Mouse (Mus musculus): ENCODE results near the gene Hs2st1. TPM values are rescaled to one million over a fixed set of nuclear protein-coding genes. Genes with fewer than 3 reads are reported as not detected.
"Not testable (repeated sequence)": the region's sequence is repeated elsewhere in the genome, so short reads cannot be mapped to it uniquely, and the experiment has no call there.

Gene Hs2st1
- 10 to 100 TPM; 49.4 to 52.5 TPM for total RNA-seq (2021)

DNA sequence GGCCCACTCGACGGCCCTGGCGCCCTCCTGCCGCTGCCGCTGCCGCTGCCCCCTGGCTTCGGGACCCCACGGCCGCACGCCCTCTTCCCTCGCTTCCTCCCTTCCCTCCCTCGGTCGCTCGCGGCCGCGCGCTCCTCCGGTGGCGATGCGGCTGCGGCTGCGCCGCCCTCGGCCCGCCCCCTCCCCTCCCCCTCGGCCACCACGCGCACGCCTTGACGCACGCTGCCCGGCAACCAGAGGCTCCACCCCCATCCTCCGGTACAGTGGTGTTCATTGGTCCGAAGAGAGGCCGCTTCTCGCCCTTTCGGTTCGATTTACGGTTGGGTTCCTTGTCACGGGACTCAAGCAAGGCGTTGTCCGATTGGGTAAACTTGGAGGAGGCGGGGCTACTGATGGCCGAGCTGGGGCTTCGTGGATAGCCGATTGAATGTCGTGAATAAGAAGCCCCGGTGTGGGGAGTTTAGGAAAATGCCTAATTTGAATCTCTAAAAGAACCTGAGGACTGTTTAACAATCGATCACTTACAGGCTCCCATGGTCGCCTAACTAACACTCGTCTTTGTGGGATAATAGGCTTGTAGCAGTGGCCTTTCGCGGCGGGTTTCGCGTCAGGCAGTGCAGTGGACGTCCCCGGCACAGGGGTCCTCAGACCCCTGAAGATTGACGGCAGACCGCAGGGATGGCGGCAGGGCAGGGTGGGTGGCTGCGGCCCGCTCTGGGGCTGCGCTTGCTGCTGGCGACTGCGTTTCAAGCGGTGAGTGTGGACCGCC, at the start of gene Hs2st1, which contains the start of gene Selenof:
Hs2st1 (minus strand) TSS at position 135 of the 769 bp plus-strand sequence.
Selenof (plus strand) TSS at position 258 of the 769 bp plus-strand sequence.
- DNase-seq (ENCODE audit: low spot score in 2 of 2): peak; percentile 97 to 100
- intact Hi-C loops (cut with DNase I): loop anchor here (2.0 kb wide), 1 partner anchor 47 kb away; no protein-coding TSS in a partner anchor

- no peak for DNase-seq (ENCODE audit: low spot score in 2 of 2)
- intact Hi-C loops (cut with DNase I): loop anchor here (1.0 to 5.0 kb wide), 4 partner anchors 47 to 164 kb away; partner anchors contain the start of genes Hs2st1, Selenof and Sh3glb1
These were observed 47.7 kb upstream of the Hs2st1 start for GRCm38 (mm10) chr3:144617633-144618180.

- intact Hi-C loops (cut with DNase I): loop anchor here (1.0 to 5.0 kb wide), 4 partner anchors 46 to 164 kb away; partner anchors contain the start of genes Hs2st1, Selenof and Sh3glb1
- DNase-seq (ENCODE audit: low spot score in 2 of 2): peak; percentile 84 to 92
These were observed 46.9 kb upstream of the Hs2st1 start for GRCm38 (mm10) chr3:144616654-144617425.

DNA sequence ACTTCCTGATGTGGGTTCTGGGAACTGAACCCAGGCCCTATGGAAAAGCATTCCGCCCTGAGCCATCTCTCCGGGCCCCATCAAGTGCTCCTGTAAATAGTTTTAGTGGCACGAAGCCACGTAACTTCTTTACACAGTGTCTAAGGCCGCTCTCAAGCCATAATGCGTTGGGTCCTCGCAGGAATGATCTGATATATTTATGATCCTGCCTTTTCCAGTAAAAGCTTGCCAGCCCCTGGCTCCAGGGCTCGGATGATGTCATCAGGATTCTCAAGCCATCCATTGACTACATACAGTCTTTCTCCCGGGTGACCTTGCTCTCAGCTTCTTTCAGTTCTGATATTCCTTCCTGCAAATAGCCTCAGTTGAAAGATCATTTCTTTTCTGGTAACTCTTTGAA, 45.5 kb upstream of the Hs2st1 start:
- intact Hi-C loops (cut with DNase I): loop anchor here (5.0 kb wide), 1 partner anchor 107 kb away; the partner anchor contains the start of gene Sh3glb1

DNA sequence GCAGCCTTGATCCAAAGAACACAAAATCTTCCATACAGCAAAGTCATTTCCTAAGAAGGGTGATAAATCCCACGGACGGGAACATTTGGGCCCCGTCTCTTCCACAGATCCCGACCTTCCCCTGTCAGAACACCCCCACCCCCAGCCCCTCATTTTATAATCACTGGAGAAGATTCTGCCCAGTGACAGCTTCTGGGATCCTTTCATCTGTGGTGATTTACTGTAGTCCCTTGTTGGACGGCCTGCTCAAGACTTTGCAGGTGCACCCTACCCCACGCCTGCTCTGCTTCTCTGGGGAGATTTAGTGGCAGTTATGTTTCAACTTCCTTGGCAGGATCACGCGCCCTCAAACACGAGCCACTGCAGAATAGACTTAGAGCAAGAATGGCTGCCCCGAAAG, 44.7 kb upstream of the Hs2st1 start:
- DNase-seq (ENCODE audit: low spot score in 2 of 2): no peak
- intact Hi-C loops (cut with DNase I): loop anchor here (5.0 kb wide), 1 partner anchor 108 kb away; the partner anchor contains the start of gene Sh3glb1

More for the DNA sequence above, 45.5 kb upstream of the Hs2st1 start:
- no peak for DNase-seq (ENCODE audit: low spot score in 2 of 2)

- intact Hi-C loops (cut with DNase I): no loop called here
- no peak for DNase-seq (ENCODE audit: low spot score in 2 of 2)
These were observed 44.3 kb upstream of the Hs2st1 start for GRCm38 (mm10) chr3:144614277-144614676.

GRCm38 (mm10) chr3:144612382-144612781, 42.4 kb upstream of the Hs2st1 start:
- intact Hi-C loops (cut with DNase I): no loop called here
- no peak for DNase-seq (ENCODE audit: low spot score in 2 of 2)

GRCm38 (mm10) chr3:144611626-144612271, 41.8 kb upstream of the Hs2st1 start:
- no peak for DNase-seq (ENCODE audit: low spot score in 2 of 2)
- intact Hi-C loops (cut with DNase I): no loop called here

- intact Hi-C loops (cut with DNase I): no loop called here
- no peak for DNase-seq (ENCODE audit: low spot score in 2 of 2)
These were observed 40.8 kb upstream of the Hs2st1 start for GRCm38 (mm10) chr3:144610759-144611158.

GRCm38 (mm10) chr3:144608090-144608489, 38.1 kb upstream of the Hs2st1 start:
- intact Hi-C loops (cut with DNase I): no loop called here
- no peak for DNase-seq (ENCODE audit: low spot score in 2 of 2)

DNA sequence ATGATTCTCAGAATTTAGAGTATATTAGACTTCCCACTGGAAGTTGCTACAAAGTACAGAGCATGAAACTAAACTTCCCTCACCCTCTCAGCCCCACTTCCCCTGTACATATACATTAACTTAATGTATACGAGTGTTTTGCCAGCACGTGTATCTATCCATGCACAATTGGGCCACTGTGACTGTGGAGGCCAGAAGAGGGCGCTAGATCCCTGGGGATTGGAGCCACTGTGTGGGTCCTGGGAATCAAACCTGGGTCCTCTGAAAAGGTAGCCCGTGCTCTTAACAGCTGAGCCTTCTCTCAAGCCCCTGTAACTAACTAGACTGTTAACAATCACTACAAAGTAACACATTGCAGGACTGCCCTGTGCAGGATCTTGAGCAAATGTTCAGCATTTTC, 36.5 kb upstream of the Hs2st1 start:
- DNase-seq (ENCODE audit: low spot score in 2 of 2): no peak
- intact Hi-C loops (cut with DNase I): no loop called here

- intact Hi-C loops (cut with DNase I); DNase-seq (ENCODE audit: low spot score in 2 of 2): not testable (repeated sequence)
These were observed 35.8 kb upstream of the Hs2st1 start for GRCm38 (mm10) chr3:144605811-144606210.

GRCm38 (mm10) chr3:144604205-144604604, 34.2 kb upstream of the Hs2st1 start:
- DNase-seq (ENCODE audit: low spot score in 2 of 2): peak in 1 of 2 experiments; percentile 30
- intact Hi-C loops (cut with DNase I): no loop called here

DNA sequence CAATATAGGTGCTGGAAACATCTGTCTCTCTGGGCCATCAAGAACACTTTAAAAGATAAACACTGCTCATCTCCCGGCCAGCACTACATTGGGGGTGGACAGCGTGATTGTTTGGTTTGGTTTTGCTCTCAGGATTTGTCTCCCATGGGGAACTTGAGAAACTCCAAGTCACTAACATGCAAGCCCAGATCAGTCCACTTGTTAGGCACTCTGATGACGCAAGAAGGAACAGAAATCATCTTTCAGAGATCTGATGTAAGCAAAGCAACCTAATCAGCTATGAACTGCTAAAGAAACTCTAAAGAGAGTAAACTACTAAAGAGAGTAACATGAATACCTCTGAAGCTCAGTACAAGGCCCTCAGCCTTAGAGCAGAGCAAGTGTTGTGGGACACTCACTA, 33.6 kb upstream of the Hs2st1 start:
- intact Hi-C loops (cut with DNase I): no loop called here
- no peak for DNase-seq (ENCODE audit: low spot score in 2 of 2)

GRCm38 (mm10) chr3:144602819-144603218, 32.8 kb upstream of the Hs2st1 start:
- intact Hi-C loops (cut with DNase I): no loop called here
- DNase-seq (ENCODE audit: low spot score in 2 of 2): no peak

DNA sequence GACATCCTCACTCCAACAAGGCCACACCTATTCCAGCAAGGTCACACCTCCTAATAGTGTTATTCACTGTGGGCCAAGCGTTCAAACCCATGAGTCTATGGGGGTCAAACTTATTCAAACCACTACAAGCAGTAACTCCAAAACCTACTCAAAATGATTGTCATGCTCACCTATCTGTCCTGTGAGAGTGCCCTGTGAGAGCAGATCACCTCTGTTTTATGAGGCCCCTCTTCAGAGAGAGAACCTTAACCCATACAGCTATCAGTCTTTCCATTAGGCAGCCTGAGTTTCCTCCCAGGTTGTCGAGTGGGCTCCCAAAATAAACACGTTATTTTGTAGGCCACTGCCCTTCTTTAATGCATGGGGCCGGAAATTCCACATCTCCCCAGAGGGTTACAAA, 32.4 kb upstream of the Hs2st1 start:
- intact Hi-C loops (cut with DNase I): no loop called here
- DNase-seq (ENCODE audit: low spot score in 2 of 2): no peak

- intact Hi-C loops (cut with DNase I): no loop called here
- DNase-seq (ENCODE audit: low spot score in 2 of 2): no peak
These were observed 27.9 kb upstream of the Hs2st1 start for GRCm38 (mm10) chr3:144597790-144598467.

DNA sequence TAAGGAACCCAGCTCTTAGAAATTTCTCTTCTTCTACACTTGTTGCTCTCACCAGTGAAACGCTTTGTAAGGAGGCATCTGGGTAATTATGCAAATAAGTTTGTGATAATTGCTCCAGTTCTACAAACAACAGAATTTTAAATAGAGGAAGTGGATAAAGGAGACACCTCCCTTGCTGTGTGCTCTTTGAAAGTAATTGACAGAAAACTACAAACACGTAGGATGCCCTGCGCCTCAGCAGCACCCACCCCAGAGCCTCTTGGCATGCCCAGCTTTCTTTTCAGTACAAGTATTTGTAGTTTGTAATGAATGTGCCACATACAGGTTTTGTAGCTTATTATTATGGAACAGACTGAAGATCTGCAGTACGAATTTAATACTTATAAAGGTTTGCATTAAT, 27.1 kb upstream of the Hs2st1 start:
- no peak for DNase-seq (ENCODE audit: low spot score in 2 of 2)
- intact Hi-C loops (cut with DNase I): no loop called here

All from left cerebral cortex, postnatal 25 days (tissue).